Mouse (Mus musculus) forebrain, embryonic 14.5 days (tissue): ENCODE measurements around the gene Galnt11. TPM values are rescaled to one million over a fixed set of nuclear protein-coding genes. Genes with fewer than 3 reads are reported as not detected.
A peak's percentile ranks its signal among the peaks of the same experiment; 100 is the strongest.
"Not testable (repeated sequence)": the region's sequence is repeated elsewhere in the genome, so short reads cannot be mapped to it uniquely, and the experiment has no call there.

ENCODE experiments used
- ATAC-seq: fragments of 200-750 bp; cut with Nextera tagmentation; 2 replicates; pipeline ENCODE4 v1.8.0; 2017; ENCODE audit warnings: mild to moderate bottlenecking, moderate library complexity
- DNase-seq: peaks from one replicate; pipeline ENCODE4 v3.0.0-alpha.2; 2015; ENCODE audit warnings: low spot score
- H3K27ac ChIP-seq: fragments of 300-500 bp; sonication (generic); 2 replicates; pipeline ENCODE4 v1.5.1; 2014; ENCODE audit warnings: low read depth, mild to moderate bottlenecking, control low read depth, low read length, moderate library complexity
- H3K27me3 ChIP-seq: fragments of 300-500 bp; sonication (generic); replicated peaks from 2 replicates; pipeline ENCODE4 v1.6.1; 2014; ENCODE audit warnings: low read length, control low read depth, mixed read lengths; ENCODE audit not compliant: control insufficient read depth, insufficient read depth
- H3K36me3 ChIP-seq: fragments of 300-500 bp; sonication (generic); 2 replicates; pipeline ENCODE4 v1.6.1; 2014; ENCODE audit warnings: low read length, control low read depth; ENCODE audit not compliant: control insufficient read depth, insufficient read depth
- H3K4me1 ChIP-seq: fragments of 300-500 bp; sonication (generic); 2 replicates; pipeline ENCODE4 v1.6.1; 2014; ENCODE audit warnings: antibody characterized with exemption, low read length, control low read depth; ENCODE audit not compliant: control insufficient read depth, insufficient read depth
- H3K4me2 ChIP-seq: fragments of 300-500 bp; sonication (generic); 2 replicates; pipeline ENCODE4 v1.6.1; 2014; ENCODE audit warnings: mild to moderate bottlenecking, control low read depth, low read length
- H3K4me3 ChIP-seq: fragments of 300-500 bp; sonication (generic); 2 replicates; pipeline ENCODE4 v1.5.1; 2014; ENCODE audit warnings: low read depth, low read length, control low read depth
- H3K9ac ChIP-seq: fragments of 300-500 bp; sonication (generic); 2 replicates; pipeline ENCODE4 v1.6.1; 2014; ENCODE audit warnings: mild to moderate bottlenecking, low read length, control low read depth, moderate library complexity
- H3K9me3 ChIP-seq: fragments of 300-500 bp; sonication (generic); replicated peaks from 2 replicates; pipeline ENCODE4 v1.6.1; 2016; ENCODE audit warnings: low read length, control low read depth, mixed read lengths; ENCODE audit not compliant: control insufficient read depth
- WGBS: fragments of 180-500 bp; shearing (Covaris S2); extraction: QIAGEN DNeasy Blood & Tissue Kit; methylation state at CpG from one replicate; pipeline ENCODE4 v1.1.7; 2014; 5-methylcytosine and 5-hydroxymethylcytosine counted together
- polyA plus RNA-seq: library from polyadenylated mRNA; unstranded; fragments of >200 nt; fragmentation: Nextera tagmentation; extraction: Ambion mirVana; gene quantifications from 2 replicates; pipeline ENCODE4 v1.2.1, GENCODE M21; 2014

Galnt11 gene
- polyA plus RNA-seq, 1 experiment from 2014 or later, result 46.6 TPM

GRCm38 (mm10) chr5:25188802-25189201, 32.9 kb upstream of the Galnt11 start:
- Histone ChIP-seq H3K4me2 (no peak overlapping the region), H3K4me1 (no peaks in the 10 kb centered on the region), H3K36me3 (no peaks in the 10 kb centered on the region), H3K9me3 (no peaks in the 10 kb centered on the region), H3K9ac (no peak overlapping the region), H3K27me3 (no peaks in the 10 kb centered on the region), H3K27ac (no peak overlapping the region), H3K4me3 (no peak overlapping the region)
- DNase-seq, result no peak
- no peak for ATAC-seq
- 41% methylated on average over 1 of the region's 1 CpGs for WGBS

GRCm38 (mm10) chr5:25190521-25190920, 31.2 kb upstream of the Galnt11 start:
- Histone ChIP-seq H3K9me3 (no peaks in the 10 kb centered on the region), H3K4me1 (no peaks in the 10 kb centered on the region), H3K27me3 (no peaks in the 10 kb centered on the region), H3K4me3 (no peak overlapping the region), H3K9ac (no peak overlapping the region), H3K27ac (no peak overlapping the region), H3K36me3 (no peaks in the 10 kb centered on the region), H3K4me2 (no peak overlapping the region)
- WGBS, result 80% methylated on average over 2 of the region's 2 CpGs
- ATAC-seq, result no peak
- no peak for DNase-seq

- Histone ChIP-seq H3K4me1 (no peaks in the 10 kb centered on the region), H3K9ac (no peak overlapping the region), H3K9me3 (no peaks in the 10 kb centered on the region), H3K36me3 (no peaks in the 10 kb centered on the region), H3K27ac (no peak overlapping the region), H3K4me3 (no peak overlapping the region), H3K27me3 (no peaks in the 10 kb centered on the region), H3K4me2 (no peak overlapping the region)
- no peak for DNase-seq
- no peak for ATAC-seq
- WGBS, result 71% methylated on average over 1 of the region's 1 CpGs
Measured at GRCm38 (mm10) chr5:25211872-25212271, 9.8 kb upstream of the Galnt11 start.

GRCm38 (mm10) chr5:25213216-25213615, 8.5 kb upstream of the Galnt11 start:
- not testable (repeated sequence) for H3K9ac ChIP-seq, ATAC-seq, H3K36me3 ChIP-seq, H3K27ac ChIP-seq, H3K4me1 ChIP-seq, H3K9me3 ChIP-seq, H3K4me2 ChIP-seq, DNase-seq, H3K4me3 ChIP-seq, H3K27me3 ChIP-seq

- H3K36me3 ChIP-seq, result no peaks in the 10 kb centered on the region
- H3K4me3 ChIP-seq, result no peak overlapping the region
- 89% methylated on average over 6 of the region's 6 CpGs for WGBS
- H3K27me3 ChIP-seq, result no peaks in the 10 kb centered on the region
- H3K4me2 ChIP-seq, result no peak overlapping the region
- no peak for ATAC-seq
- H3K27ac ChIP-seq, result no peak overlapping the region
- DNase-seq, result no peak
- no peaks in the 10 kb centered on the region for H3K9me3 ChIP-seq
- H3K4me1 ChIP-seq, result no peaks in the 10 kb centered on the region
- no peak overlapping the region for H3K9ac ChIP-seq
Measured at GRCm38 (mm10) chr5:25215006-25215405, 6.7 kb upstream of the Galnt11 start.

- H3K27ac ChIP-seq, result peak within 1 kb of the TSS; percentile 77
- peak within 1 kb of the TSS; percentile 70 for H3K4me3 ChIP-seq
- ATAC-seq (peak; percentile 96), DNase-seq (peak; percentile 87)
- no peaks in the 10 kb centered on the region for H3K9me3 ChIP-seq
- H3K27me3 ChIP-seq, result no peaks in the 10 kb centered on the region
- 4% methylated on average over 72 of the region's 72 CpGs for WGBS
- H3K36me3 ChIP-seq, result no peaks in the 10 kb centered on the region
- peak within 1 kb of the TSS; percentile 81 for H3K9ac ChIP-seq
- peak within 1 kb of the TSS; percentile 63 for H3K4me2 ChIP-seq
- H3K4me1 ChIP-seq, result peaks cover 5% of the 10 kb centered on the region
Measured at GRCm38 (mm10) chr5:25222752-25223702, 1.3 kb downstream of the Galnt11 start, which contains the start of gene E130116L18Rik. Gene E130116L18Rik (minus strand): TSS chr5:25223153.

- not testable (repeated sequence) for H3K9me3 ChIP-seq, ATAC-seq, DNase-seq, H3K4me1 ChIP-seq, H3K36me3 ChIP-seq, H3K27me3 ChIP-seq, H3K4me3 ChIP-seq, H3K4me2 ChIP-seq, H3K27ac ChIP-seq, H3K9ac ChIP-seq
- WGBS, result 100% methylated on average over 1 of the region's 1 CpGs
Measured at GRCm38 (mm10) chr5:25224377-25224776, 2.7 kb downstream of the Galnt11 start.

GRCm38 (mm10) chr5:25243101-25243500, 21.4 kb downstream of the Galnt11 start:
- H3K27ac ChIP-seq, result no peak overlapping the region
- H3K4me3 ChIP-seq, result no peak overlapping the region
- no peaks in the 10 kb centered on the region for H3K27me3 ChIP-seq
- peaks cover 7% of the 10 kb centered on the region; the same call in 1 of the 2 replicates for H3K36me3 ChIP-seq
- H3K9ac ChIP-seq, result no peak overlapping the region
- no peaks in the 10 kb centered on the region for H3K4me1 ChIP-seq
- DNase-seq (no peak), ATAC-seq (no peak)
- no peaks in the 10 kb centered on the region for H3K9me3 ChIP-seq
- H3K4me2 ChIP-seq, result no peak overlapping the region
- 91% methylated on average over 6 of the region's 6 CpGs for WGBS

- Histone ChIP-seq H3K27me3 (no peaks in the 10 kb centered on the region), H3K36me3 (peaks cover 26% of the 10 kb centered on the region), H3K4me2 (no peak overlapping the region), H3K4me1 (no peaks in the 10 kb centered on the region), H3K27ac (no peak overlapping the region), H3K9me3 (no peaks in the 10 kb centered on the region), H3K4me3 (no peak overlapping the region), H3K9ac (no peak overlapping the region)
- 91% methylated on average over 10 of the region's 10 CpGs for WGBS
- no peak for ATAC-seq
- no peak for DNase-seq
Measured at GRCm38 (mm10) chr5:25245806-25246472, 24.2 kb downstream of the Galnt11 start.
